Mouse (Mus musculus): Measurements from ENCODE around the gene G6pc. TPM values are rescaled to one million over a fixed set of nuclear protein-coding genes. Genes with fewer than 3 reads are reported as not detected.
"Not testable (repeated sequence)": the region's sequence is repeated elsewhere in the genome, so short reads cannot be mapped to it uniquely, and the experiment has no call there.

G6pc gene
- polyA plus RNA-seq, 1 experiment from 2014 or later = 0.30 TPM

DNA sequence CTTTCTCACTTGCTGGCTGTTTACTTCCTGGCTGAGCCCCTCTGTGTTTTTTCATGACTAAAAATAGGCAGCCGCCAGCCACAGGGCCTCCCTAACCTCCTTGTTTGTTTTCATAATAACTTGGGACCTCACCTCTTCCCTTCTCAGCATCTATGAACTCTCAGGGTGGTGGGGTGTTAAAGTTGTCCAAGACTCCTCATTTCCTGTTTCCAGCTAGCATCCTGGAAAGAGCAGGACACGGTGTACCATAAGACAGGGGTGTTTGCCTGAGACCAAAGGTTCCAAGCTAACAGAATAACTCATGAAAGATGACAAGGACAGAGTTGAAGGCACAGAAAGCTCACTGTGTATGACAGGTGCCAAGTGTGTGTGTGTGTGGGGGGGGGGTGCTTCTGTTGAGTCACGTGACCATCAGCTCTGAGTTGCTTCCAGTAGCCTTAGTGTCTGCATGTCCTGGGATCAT, 6.7 kb upstream of the G6pc start:
- no peaks in the 10 kb centered on the region for H3K9me3 ChIP-seq
- H3K27me3 ChIP-seq (replicated peaks) = no peaks in the 10 kb centered on the region
- WGBS = 39% methylated on average over 3 of the region's 3 CpGs
- no peak overlapping the region for H3K4me2 ChIP-seq (replicated peaks)
- 0 out of 2 replicates have a peak overlapping the region, but pooled peaks have one; percentile 0 for H3K27ac ChIP-seq
- no peaks in the 10 kb centered on the region for H3K36me3 ChIP-seq
- no peak overlapping the region for H3K4me3 ChIP-seq (replicated peaks)
- ATAC-seq = no peak
- peaks cover 13% of the 10 kb centered on the region; the same call in 1 of the 2 replicates for H3K4me1 ChIP-seq (replicated peaks)
- no peak overlapping the region for H3K9ac ChIP-seq

DNA sequence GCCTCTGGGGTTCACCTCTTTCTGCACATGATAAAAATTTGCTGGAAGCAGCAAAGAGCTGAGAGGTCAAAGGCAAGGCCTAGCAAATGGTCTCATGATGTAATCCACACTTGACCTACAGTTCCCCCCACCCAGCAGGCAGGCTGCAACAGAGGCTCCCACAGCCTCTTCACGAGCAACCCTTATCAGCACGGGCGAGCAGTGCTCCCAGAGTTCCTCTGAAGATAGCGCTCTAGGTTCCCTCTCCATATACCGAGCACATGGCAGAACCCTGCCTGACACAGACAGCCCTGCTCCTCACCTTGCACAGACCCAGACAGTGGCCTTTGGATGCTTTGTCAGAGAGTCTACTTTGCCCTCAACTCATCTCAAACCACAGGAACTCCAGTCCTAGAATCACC, 2.8 kb upstream of the G6pc start:
- 55% methylated on average over 5 of the region's 5 CpGs for WGBS
- peak overlapping the region; percentile 58 for H3K27ac ChIP-seq
- ATAC-seq = peak; percentile 78

GRCm38 (mm10) chr11:101370141-101370540, 2.8 kb downstream of the G6pc start:
- no peaks in the 10 kb centered on the region for H3K9me3 ChIP-seq
- H3K4me2 ChIP-seq (replicated peaks) = no peak overlapping the region
- H3K27ac ChIP-seq = no peak overlapping the region
- ATAC-seq = no peak
- no peak overlapping the region for H3K4me3 ChIP-seq (replicated peaks)
- H3K4me1 ChIP-seq (replicated peaks) = no peaks in the 10 kb centered on the region
- no peaks in the 10 kb centered on the region for H3K36me3 ChIP-seq
- H3K9ac ChIP-seq = no peak overlapping the region
- WGBS = 74% methylated on average over 5 of the region's 5 CpGs
- H3K27me3 ChIP-seq (replicated peaks) = no peaks in the 10 kb centered on the region

More for the DNA sequence above, 2.8 kb upstream of the G6pc start:
- H3K4me3 ChIP-seq (replicated peaks) = no peak overlapping the region
- H3K9ac ChIP-seq = no peak overlapping the region
- H3K4me1 ChIP-seq (replicated peaks) = peaks cover 13% of the 10 kb centered on the region; the same call in 1 of the 2 replicates
- H3K4me2 ChIP-seq (replicated peaks) = no peak overlapping the region
- no peaks in the 10 kb centered on the region for H3K27me3 ChIP-seq (replicated peaks)
- no peaks in the 10 kb centered on the region for H3K9me3 ChIP-seq
- no peaks in the 10 kb centered on the region for H3K36me3 ChIP-seq

DNA sequence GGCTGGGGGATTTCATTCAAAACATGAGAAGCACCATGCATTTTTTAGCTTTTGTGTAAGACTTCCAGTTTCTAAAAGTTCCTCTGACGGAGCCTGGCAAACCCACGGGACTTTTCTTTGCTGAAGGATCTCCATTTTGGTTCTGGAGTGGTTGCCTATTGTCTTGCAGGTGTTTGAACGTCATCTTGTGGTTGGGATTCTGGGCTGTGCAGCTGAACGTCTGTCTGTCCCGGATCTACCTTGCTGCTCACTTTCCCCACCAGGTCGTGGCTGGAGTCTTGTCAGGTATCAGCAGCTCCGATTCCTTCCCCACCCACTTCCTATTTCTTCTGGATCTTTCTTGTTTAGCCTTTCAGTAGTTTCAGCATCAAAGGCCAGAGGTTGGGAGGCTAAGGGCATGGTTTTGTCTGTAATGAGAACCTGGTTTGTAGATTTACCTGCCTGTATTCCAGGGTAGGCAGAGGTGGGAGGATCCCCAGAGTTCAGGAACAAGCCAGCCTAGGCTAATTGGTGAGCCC, 7.1 kb downstream of the G6pc start:
- Histone ChIP-seq H3K4me3 (replicated peaks) (no peak overlapping the region), H3K9ac (no peak overlapping the region), H3K4me2 (replicated peaks) (no peak overlapping the region), H3K9me3 (no peaks in the 10 kb centered on the region), H3K27ac (no peak overlapping the region), H3K27me3 (replicated peaks) (no peaks in the 10 kb centered on the region), H3K36me3 (no peaks in the 10 kb centered on the region), H3K4me1 (replicated peaks) (no peaks in the 10 kb centered on the region)
- WGBS = 57% methylated on average over 7 of the region's 7 CpGs
- no peak for ATAC-seq

- not testable (repeated sequence) for H3K36me3 ChIP-seq; H3K27ac ChIP-seq; ATAC-seq; H3K4me2 ChIP-seq (replicated peaks); H3K9me3 ChIP-seq; H3K27me3 ChIP-seq (replicated peaks); H3K4me1 ChIP-seq (replicated peaks); H3K9ac ChIP-seq; H3K4me3 ChIP-seq (replicated peaks)
- 93% methylated on average over 8 of the region's 8 CpGs for WGBS
Observed at GRCm38 (mm10) chr11:101378196-101378595, 10.8 kb downstream of the G6pc start.

- H3K4me2 ChIP-seq (replicated peaks) = no peak overlapping the region
- no peaks in the 10 kb centered on the region for H3K4me1 ChIP-seq (replicated peaks)
- ATAC-seq = no peak
- H3K27ac ChIP-seq = no peak overlapping the region
- no peaks in the 10 kb centered on the region for H3K36me3 ChIP-seq
- no peaks in the 10 kb centered on the region for H3K9me3 ChIP-seq
- H3K4me3 ChIP-seq (replicated peaks) = no peak overlapping the region
- H3K9ac ChIP-seq = no peak overlapping the region
- H3K27me3 ChIP-seq (replicated peaks) = no peaks in the 10 kb centered on the region
- WGBS = 69% methylated on average over 6 of the region's 6 CpGs
Observed at GRCm38 (mm10) chr11:101378926-101379325, 11.6 kb downstream of the G6pc start.

GRCm38 (mm10) chr11:101381817-101382216, 14.5 kb downstream of the G6pc start:
- H3K4me2 ChIP-seq (replicated peaks) = no peak overlapping the region
- no peaks in the 10 kb centered on the region for H3K36me3 ChIP-seq
- no peak overlapping the region for H3K9ac ChIP-seq
- no peak for ATAC-seq
- no peaks in the 10 kb centered on the region for H3K9me3 ChIP-seq
- no peaks in the 10 kb centered on the region for H3K27me3 ChIP-seq (replicated peaks)
- WGBS = 27% methylated on average over 4 of the region's 4 CpGs
- H3K4me3 ChIP-seq (replicated peaks) = no peak overlapping the region
- H3K27ac ChIP-seq = no peak overlapping the region
- H3K4me1 ChIP-seq (replicated peaks) = no peaks in the 10 kb centered on the region

GRCm38 (mm10) chr11:101395110-101395509, 27.7 kb downstream of the G6pc start:
- no peaks in the 10 kb centered on the region for H3K9me3 ChIP-seq
- no peak overlapping the region for H3K4me2 ChIP-seq (replicated peaks)
- no peak overlapping the region for H3K9ac ChIP-seq
- ATAC-seq = peak; percentile 80
- WGBS = 5% methylated on average over 8 of the region's 8 CpGs
- no peaks in the 10 kb centered on the region for H3K36me3 ChIP-seq
- H3K27ac ChIP-seq = no peak overlapping the region
- no peak overlapping the region for H3K4me3 ChIP-seq (replicated peaks)
- H3K4me1 ChIP-seq (replicated peaks) = no peaks in the 10 kb centered on the region
- no peaks in the 10 kb centered on the region for H3K27me3 ChIP-seq (replicated peaks)

GRCm38 (mm10) chr11:101415306-101415705, 47.9 kb downstream of the G6pc start:
- H3K36me3 ChIP-seq = peaks cover 22% of the 10 kb centered on the region
- H3K27me3 ChIP-seq (replicated peaks) = no peaks in the 10 kb centered on the region
- no peak overlapping the region for H3K4me3 ChIP-seq (replicated peaks)
- no peak overlapping the region for H3K27ac ChIP-seq
- H3K4me2 ChIP-seq (replicated peaks) = no peak overlapping the region
- 89% methylated on average over 2 of the region's 2 CpGs for WGBS
- ATAC-seq = no peak
- H3K9ac ChIP-seq = no peak overlapping the region
- no peaks in the 10 kb centered on the region for H3K9me3 ChIP-seq
- H3K4me1 ChIP-seq (replicated peaks) = peaks cover 6% of the 10 kb centered on the region

- Histone ChIP-seq H3K9me3 (no peaks in the 10 kb centered on the region), H3K36me3 (peaks cover 13% of the 10 kb centered on the region; the same call in 1 of the 2 replicates), H3K4me3 (replicated peaks) (peak overlapping the region; percentile 82), H3K27ac (peak overlapping the region; percentile 48), H3K4me2 (replicated peaks) (peak overlapping the region; percentile 83), H3K27me3 (replicated peaks) (no peaks in the 10 kb centered on the region), H3K9ac (peak overlapping the region; percentile 75), H3K4me1 (replicated peaks) (peaks cover 6% of the 10 kb centered on the region)
- ATAC-seq = peak; percentile 51
- 1% methylated on average over 11 of the region's 11 CpGs for WGBS
Observed at GRCm38 (mm10) chr11:101416433-101417100, 49.2 kb downstream of the G6pc start.

DNA sequence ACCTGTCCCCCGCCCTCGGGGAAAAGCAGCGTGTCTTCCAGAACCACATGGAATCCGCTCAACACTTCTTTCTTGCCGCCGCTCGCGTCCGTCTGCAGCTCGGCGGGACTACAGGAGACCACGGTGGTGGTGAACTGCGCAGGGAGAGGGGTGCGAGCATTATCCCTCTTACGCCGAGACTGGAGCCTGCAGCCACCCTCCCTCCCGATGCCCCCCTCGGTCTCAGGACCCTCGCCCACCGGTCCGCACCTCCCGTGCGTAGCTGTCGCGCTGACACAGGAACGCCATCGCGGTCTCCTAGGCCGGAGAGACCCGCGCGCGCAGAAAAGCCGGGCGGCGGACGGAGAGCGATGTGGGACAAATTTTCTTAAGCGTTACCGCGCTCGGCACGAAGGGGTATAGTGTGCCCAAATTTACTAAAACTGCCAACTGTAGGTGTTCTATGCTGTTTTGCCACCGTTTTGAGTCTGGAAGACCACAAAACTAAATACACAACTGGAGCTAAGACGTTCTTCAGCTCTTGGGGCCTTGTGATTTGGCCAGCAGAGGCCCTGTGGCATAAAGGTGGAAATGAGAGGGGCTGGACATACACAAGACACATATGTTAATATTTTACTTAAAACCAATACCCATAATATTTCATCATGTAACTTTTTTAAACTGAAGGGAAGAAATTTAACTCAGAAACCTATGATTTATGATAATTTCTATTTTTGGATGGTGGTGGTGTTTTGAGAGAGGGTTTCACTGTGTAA, 49.9 kb downstream of the G6pc start, which contains the start of gene Aarsd1:
Gene Aarsd1, minus strand, starts transcription at position 515 of the 755 bp plus-strand sequence.
- Histone ChIP-seq H3K27ac (peak within 1 kb of the TSS; percentile 48), H3K4me1 (replicated peaks) (peaks cover 6% of the 10 kb centered on the region), H3K4me3 (replicated peaks) (peak within 1 kb of the TSS; percentile 82), H3K36me3 (peaks cover 5% of the 10 kb centered on the region; the same call in 1 of the 2 replicates), H3K27me3 (replicated peaks) (no peaks in the 10 kb centered on the region), H3K9me3 (no peaks in the 10 kb centered on the region), H3K4me2 (replicated peaks) (peak within 1 kb of the TSS; percentile 83), H3K9ac (peak within 1 kb of the TSS; percentile 75)
- under 1% methylated on average over 45 of the region's 45 CpGs for WGBS
- ATAC-seq = peak; percentile 75

DNA sequence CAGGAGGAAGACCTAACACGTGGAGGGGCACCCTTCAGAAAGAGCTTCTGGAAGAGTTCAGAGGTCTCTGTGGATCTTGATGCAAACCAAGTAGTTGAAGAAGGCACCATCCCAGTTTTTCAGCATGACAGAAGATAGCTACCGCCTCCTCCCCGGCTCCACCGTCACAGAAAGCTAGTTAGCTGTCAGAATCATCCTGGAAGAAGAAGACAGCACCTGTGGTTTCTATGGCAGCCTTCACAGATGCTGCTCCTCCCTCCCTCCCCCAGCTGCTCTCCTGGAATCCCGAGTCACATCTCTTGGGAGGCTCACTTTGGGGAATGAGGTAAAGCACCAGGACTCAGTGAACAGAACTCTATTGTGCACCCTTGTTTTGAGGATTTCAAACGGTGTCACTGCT, 51.6 kb downstream of the G6pc start:
- ATAC-seq = no peak
- Histone ChIP-seq H3K4me3 (replicated peaks) (no peak overlapping the region), H3K9ac (no peak overlapping the region), H3K9me3 (no peaks in the 10 kb centered on the region), H3K4me1 (replicated peaks) (peaks cover 11% of the 10 kb centered on the region), H3K27ac (no peak overlapping the region), H3K36me3 (no peaks in the 10 kb centered on the region), H3K4me2 (replicated peaks) (no peak overlapping the region), H3K27me3 (replicated peaks) (no peaks in the 10 kb centered on the region)
- 66% methylated on average over 6 of the region's 6 CpGs for WGBS

Measured in intestine, embryonic 15.5 days (tissue).